Mouse (Mus musculus): ENCODE measurements at regions not wholly inside any gene's neighbourhood (a gene's known extent, or its start where the extent isn't known, plus 50 kb on each side); places are given as distances from the start of the nearest gene placed in this dataset.

- DNase-seq = no peak
Measured at GRCm38 (mm10) chr5:64750976-64751656, 52.1 kb upstream of the Klf3 start.

- no peak for DNase-seq
Measured at GRCm38 (mm10) chr5:64753142-64753750, 49.9 kb upstream of the Klf3 start.

Measured in cerebellum, adult 8-10 months (tissue).